Mouse (Mus musculus): ENCODE measurements at regions not wholly inside any gene's neighbourhood (a gene's known extent, or its start where the extent isn't known, plus 50 kb on each side); places are given as distances from the start of the nearest gene placed in this dataset.

DNA sequence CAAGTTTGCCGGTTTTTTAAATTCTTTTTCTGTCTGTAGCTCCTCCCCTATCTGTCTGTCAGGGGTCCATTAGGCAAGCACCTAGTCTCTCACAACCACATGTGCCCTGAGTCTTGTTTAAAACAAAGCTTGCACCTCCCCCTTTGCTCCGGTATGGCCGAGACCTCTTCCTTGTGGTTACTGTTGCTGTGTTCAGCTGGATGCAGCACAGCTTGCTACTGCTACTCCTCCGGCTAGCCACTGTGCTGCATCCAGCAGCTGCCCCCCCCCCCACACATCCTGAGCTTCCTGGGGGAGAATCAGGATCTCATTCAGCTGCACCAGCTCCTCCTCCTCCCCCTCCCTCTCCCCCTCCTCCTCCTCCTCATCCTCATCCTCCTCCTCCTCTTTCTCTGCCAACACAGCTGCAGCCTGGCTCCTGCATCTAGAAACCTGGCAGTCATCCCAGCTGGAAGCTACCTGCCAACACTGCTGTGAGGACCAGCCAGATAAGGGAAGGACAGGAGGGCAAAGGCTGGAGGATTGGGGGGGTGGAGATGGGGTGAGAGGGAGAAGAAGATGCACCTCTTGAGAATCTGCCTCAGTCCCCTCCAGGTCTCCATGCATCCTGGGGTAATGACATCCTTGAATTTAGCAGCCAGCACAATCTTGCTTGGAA is 114.8 kb upstream of the Tmem260 start:
- peak; percentile 47; the same call in 1 of the 2 replicates for ATAC-seq (replicated peaks; ENCODE audit: low FRiP score, low TSS enrichment, poor library complexity, severe bottlenecking)

DNA sequence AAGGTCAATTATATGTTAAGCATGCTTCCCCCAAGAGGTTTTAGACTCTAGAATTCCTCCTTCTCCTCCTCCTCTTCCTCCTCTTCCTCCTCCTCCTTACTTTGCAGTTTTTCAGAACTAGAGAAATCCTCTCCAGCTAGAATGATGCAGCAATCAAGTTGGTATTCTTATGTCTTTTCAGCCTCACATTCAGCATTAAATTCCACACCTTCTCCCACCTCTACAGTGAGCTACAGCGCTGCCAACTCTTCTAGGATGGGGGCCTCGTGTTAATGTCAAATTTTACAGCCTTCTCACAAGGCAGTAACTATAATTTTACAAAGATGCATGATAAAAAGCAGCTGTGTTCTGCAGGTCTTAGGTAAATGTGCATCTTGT is 114.3 kb upstream of the Tmem260 start:
- ATAC-seq (replicated peaks; ENCODE audit: low FRiP score, low TSS enrichment, poor library complexity, severe bottlenecking), result no peak

DNA sequence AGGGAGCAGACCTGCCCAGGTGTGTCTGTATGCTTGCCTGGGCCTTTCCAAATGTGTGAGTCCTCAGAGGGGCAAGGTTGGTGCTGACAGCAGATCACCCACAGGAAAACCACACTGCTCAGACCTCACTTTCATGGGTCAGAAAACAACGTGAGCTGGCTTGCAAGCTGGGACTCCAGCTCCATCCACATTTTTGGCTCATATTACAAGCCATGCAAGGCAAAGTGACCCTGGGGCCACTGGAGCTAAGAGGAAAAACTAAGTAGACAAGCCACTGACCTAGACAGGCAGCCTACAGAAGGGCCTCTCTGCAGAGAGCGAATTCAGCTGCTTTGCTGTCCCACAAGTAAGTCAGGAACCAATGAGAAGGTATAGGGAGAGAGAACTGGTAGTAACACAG is 113.7 kb upstream of the Tmem260 start:
- ATAC-seq (replicated peaks; ENCODE audit: low FRiP score, low TSS enrichment, poor library complexity, severe bottlenecking), result no peak

DNA sequence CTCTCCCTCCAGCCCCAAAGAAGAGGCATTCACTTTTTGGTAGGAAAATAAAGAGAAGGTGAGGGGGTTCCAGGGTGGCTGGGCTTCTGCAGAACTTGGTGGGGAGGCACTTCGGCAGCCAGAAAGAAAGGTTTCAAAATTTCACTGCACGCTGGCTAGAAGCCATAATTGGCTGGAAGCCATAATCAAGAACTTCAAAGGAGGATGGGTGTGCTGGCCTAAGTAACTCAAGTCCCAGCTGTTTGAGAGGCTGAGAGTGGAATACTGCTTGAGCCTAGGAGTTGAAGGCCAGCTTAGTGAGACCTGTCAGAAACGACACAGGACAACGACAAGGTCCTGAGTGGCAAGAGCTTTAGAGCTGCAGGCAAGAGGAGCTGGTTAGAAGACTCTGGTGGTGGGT is 113.3 kb upstream of the Tmem260 start:
- no peak for ATAC-seq (replicated peaks; ENCODE audit: low FRiP score, low TSS enrichment, poor library complexity, severe bottlenecking)

DNA sequence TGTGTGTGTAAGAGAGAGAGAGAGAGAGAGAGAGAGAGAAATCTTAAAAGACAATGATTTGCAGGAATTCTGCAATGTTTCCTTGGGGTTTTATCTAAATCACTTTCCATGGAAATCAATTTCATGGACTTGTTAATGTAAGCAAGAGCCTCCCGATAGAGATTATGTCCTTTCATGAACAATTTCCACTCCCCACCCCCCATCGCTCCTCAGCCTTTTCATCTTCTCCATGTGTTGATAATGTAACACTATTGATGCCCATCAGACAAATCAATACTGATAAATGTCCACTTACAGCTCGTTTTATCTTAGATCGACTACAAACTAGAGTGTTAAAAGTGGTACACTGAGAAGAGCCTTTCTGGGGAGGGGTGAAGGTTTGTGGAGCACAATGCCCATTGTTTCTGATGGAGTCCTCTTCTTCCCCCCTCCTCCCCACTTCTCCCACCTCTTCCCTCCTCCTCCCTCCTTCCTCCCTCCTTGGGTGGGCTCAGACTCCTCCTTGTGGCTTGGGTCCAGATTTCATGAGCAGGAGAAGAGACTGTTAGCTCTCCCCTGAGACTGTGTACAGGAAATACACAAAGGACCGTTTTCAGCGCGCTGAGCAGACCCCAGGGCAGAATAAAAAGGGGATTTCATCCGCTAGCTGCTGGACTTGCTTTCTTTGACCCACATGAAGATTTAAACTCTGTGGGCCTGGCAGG is 111.7 kb upstream of the Tmem260 start:
- no peak for ATAC-seq (replicated peaks; ENCODE audit: low FRiP score, low TSS enrichment, poor library complexity, severe bottlenecking)

DNA sequence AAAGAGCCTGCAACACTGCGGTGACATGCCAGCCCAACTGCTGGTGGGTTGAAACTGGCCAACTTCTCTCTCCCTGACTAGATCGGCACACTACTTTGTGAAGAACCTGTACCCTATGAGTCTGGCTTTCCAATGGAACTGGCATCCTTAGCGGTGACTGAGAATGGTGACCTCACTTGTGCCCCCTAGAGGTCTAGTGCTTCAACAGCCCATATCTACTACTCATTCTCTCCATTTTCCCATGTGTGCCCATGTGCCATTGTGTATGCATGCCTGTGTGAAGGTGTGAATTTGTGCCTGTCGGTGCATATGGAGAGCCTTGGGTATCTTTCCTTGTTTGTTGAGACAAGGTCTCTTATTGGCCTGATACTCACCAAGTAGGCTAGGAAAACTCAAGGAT is 106.5 kb upstream of the Tmem260 start:
- ATAC-seq (replicated peaks; ENCODE audit: low FRiP score, low TSS enrichment, poor library complexity, severe bottlenecking), result no peak

DNA sequence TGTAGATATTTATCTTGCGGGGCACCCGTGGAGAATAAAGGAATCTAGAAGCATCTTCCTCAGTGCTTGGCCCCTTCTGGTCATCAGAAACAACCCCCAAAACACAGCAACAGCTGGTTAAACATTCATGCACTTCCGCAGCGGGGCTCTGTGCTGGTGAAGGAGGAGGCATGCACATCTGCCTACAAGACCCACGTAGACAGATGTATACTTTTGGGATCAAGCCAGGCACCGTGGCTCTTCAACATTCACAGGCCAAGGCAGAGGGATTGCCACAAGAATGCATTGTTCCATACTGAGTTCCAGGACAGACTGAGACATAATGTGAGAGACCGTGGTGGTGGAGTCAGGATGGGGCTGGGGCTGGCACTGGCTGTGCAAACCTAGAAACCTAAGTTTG is 103.0 kb upstream of the Tmem260 start:
- no peak for ATAC-seq (replicated peaks; ENCODE audit: low FRiP score, low TSS enrichment, poor library complexity, severe bottlenecking)

DNA sequence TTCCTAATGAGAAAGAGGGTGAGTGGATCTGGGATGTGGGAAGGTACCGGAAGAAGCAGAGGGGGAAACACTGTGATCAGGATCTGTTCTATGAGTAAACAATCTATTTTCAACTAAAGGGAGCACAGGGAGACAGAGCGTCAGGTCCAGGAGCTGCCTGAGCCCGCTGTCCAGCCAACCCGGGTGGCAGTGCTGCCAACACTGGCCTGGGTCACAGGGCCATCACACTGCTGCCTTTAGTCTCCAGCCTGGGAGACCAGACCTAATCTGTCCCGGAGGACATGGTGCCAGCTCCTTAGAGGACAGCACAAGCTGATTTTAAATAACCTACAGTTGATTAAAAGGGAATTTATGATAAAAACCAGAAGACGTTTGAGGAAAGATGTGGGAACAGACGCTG is 100.0 kb upstream of the Tmem260 start:
- no peak for ATAC-seq (replicated peaks; ENCODE audit: low FRiP score, low TSS enrichment, poor library complexity, severe bottlenecking)

DNA sequence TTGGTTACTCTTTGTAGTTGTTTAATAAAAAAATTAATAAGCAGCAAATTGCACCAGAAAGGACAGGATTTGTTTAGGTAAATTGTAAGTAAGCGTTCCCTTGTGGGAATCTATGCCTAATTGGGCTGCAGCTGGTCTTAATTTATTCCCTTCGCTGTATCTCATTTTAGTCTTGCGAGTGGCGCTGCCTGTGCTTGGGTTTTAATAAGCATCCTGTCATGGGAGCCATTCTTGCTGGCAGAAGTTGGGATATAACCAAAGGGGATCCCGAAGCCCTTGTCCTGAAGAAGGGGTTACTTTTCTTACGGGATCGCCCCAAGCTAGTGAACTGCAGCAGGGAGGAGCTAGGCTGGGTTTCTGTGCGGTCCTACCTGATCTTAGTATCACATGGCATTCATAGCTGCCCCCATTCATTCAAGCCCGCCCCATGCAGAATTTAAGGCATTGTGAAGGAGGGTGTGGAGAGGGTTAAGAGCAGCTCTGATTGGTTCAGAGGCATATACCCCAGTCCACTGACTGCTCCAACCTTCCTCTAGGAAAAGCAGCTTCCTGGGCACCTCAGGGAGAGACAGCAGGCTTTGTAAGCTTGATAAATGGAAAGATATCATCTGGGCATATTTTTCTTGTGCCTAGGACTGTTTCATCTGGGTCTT is 96.4 kb upstream of the Tmem260 start:
- no peak for ATAC-seq (replicated peaks; ENCODE audit: low FRiP score, low TSS enrichment, poor library complexity, severe bottlenecking)

DNA sequence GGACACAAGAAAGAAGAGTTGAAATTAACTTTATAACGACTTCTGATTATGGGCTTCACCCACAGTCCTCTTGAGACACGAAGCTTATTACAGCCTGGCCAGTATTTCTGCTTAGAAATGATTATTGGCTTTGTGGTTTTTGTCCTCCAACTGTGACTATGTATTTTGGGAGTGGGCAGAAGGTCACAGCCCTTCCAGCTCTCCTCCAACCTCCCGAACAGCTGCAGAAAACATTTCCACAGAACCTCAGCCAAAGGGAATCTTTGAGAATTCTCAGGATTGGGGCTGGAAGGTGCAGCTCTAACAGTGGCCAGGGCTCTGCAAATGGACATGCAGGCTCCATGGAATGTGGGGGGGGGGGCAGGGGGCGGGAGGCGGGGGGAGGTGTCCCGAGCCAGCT is 94.3 kb upstream of the Tmem260 start:
- no peak for ATAC-seq (replicated peaks; ENCODE audit: low FRiP score, low TSS enrichment, poor library complexity, severe bottlenecking)

DNA sequence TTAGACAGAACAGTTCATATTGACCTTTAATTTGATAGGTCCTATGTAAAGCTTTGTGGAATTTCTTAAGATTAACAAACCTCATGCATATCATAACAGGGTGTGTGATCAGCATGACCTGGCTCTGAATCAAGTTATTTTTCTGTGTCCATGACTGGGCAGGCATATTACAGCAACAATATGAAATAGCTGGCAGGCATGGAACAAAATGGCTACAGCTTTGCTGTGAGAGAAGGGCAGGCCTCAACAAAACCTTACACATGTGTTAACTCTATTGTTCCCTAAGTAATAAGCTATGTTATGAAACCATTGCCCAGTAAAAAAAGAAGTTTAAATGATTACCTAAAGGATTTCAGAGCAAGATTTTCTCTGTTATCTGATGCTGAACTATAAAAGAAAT is 93.1 kb upstream of the Tmem260 start:
- no peak for ATAC-seq (replicated peaks; ENCODE audit: low FRiP score, low TSS enrichment, poor library complexity, severe bottlenecking)

DNA sequence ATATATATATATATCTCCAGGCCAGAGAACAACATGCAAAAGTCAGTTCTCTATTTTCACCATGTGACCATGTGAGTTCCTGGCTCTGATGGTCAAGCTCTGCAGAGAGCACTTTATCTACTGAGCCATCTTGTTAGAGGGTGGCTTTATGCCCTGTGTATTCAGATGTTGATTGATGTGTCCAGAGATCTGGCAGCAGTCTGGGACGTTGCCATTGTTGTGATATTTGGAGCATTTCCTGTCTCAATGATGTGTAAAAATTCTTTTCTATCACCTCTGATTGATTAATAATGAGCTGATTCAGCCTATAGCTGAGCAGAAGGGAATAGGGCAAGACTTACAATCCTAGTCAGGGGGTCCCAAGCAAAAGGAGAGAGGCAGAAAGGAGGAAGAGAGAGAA is 91.7 kb upstream of the Tmem260 start:
- ATAC-seq (replicated peaks; ENCODE audit: low FRiP score, low TSS enrichment, poor library complexity, severe bottlenecking), result no peak

DNA sequence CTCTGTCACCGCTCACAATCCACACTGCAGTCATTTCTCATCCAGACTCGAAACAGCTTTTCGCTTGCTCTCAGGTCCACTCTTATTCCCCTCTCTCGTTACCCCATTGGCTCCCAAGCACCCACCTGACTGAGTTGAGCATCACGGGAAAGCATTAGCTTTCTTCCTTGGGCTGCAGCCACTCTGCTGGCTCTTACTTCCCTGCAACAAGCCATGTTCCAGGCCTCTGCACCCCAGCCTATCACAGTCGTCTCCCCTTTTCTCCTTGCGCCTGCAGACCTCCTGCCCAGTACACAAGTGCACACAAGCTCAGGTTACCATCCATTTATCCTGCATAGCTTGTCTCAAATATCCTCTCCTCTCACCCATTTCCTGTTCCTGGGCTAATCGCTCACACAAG is 88.5 kb upstream of the Tmem260 start:
- ATAC-seq (replicated peaks; ENCODE audit: low FRiP score, low TSS enrichment, poor library complexity, severe bottlenecking), result no peak

DNA sequence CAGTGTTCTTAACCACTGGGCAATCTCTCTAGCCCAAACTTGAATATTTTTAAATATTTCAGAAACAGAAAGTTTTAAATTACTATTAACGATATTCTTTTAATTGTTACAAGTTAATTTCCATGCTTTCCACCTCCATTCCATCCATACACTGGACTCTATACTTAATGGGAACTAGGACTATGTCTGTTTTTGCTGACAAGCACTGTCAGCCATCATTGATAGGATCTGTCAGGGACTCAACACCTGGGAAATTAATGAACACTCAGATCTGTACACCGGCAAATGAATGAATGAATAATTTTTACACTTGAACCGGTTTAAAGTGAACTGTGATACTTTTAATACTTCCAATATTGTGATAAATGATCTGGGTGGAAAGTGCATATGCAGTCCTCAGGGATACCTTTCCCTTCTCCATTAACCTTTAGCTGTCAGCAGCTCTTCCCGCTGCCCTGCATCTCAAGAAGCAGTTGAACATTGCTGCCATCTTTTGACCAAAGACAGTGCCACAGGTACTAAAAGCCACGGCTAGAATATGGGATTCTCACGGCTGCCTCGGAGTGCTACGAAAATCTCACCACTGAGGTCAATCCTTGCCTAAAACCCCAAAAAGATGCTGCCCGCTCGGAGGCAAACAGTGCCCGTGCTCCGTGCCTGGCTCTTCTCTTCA is 87.3 kb upstream of the Tmem260 start:
- no peak for ATAC-seq (replicated peaks; ENCODE audit: low FRiP score, low TSS enrichment, poor library complexity, severe bottlenecking)

DNA sequence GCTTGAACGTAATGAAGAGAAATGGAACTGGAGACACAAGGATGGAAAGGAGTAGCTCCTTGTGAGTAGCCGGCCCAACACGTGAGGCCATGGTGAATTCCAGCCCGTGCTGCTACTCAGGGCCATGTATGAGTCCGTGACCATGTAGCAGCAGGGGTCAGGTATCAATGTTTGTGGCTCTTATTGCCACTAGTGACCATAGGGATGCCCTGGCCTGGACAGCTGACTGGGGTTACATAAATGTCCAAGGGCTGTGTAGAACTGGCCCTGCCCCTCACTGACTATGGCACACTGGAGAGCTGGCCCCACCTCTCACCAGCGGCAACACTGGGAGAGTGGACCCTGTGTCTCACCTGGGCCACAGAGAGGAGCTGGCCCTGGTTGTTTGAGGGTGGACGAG is 84.1 kb upstream of the Tmem260 start:
- ATAC-seq (replicated peaks; ENCODE audit: low FRiP score, low TSS enrichment, poor library complexity, severe bottlenecking), result no peak

DNA sequence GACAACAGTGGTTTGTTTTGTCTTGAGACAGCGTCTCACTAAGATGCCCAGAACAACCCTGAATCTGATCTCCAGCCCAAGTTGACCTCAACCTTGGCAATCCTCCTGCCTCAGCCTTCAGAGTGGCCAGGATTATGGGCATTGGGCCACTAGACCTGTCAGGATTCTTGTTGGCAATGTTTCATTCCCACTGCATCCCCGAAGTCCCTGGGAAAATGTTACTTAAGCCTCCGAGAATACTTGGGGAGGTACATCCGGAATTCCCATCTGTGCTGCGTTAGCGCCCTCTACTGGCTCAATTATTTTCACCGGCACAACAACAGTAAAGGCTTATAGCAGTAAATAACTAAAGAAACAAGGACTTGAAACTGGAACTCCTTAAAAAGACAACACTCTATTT is 78.9 kb upstream of the Tmem260 start:
- 0 out of 2 replicates have a peak, but pooled peaks have one; percentile 37 for ATAC-seq (replicated peaks; ENCODE audit: low FRiP score, low TSS enrichment, poor library complexity, severe bottlenecking)

DNA sequence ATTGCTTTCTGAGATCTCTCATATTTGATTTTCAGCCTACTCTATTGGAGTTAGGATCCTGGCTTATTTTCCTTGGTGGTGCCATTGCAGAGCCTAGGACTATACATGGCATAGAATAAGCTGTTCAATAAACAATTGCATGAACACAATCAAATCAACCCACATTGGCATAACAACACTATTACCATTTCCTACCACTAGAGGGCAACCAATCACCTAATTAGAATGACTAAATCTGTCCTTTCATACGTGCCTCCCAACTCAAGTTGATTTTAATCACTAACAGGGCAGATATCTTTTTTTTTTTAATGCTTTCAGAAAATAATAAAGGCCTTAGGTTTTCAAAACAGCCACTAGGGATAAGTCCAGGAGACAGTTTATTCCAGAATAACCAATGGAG is 75.6 kb upstream of the Tmem260 start:
- ATAC-seq (replicated peaks; ENCODE audit: low FRiP score, low TSS enrichment, poor library complexity, severe bottlenecking), result 0 out of 2 replicates have a peak, but pooled peaks have one; percentile 41

DNA sequence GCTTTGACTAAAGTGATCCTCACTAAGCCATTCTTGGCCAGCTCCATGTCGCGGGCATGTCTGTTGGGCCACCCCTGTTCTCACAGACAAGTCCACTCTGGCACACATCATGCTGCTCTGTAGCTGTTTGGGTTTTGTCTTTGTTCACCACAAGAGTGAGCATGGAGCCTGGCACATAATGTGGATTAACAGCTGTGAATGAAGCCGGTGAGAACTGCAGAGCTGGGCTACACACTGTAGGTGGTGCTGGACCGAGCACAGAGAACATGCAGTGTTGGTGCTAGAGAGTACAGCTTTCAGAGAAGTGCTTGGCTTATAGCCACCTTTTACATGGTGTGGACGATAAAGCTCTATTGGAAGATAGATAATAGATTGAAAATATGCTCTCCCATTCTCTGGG is 74.2 kb upstream of the Tmem260 start:
- ATAC-seq (replicated peaks; ENCODE audit: low FRiP score, low TSS enrichment, poor library complexity, severe bottlenecking), result 0 out of 2 replicates have a peak, but pooled peaks have one; percentile 14

DNA sequence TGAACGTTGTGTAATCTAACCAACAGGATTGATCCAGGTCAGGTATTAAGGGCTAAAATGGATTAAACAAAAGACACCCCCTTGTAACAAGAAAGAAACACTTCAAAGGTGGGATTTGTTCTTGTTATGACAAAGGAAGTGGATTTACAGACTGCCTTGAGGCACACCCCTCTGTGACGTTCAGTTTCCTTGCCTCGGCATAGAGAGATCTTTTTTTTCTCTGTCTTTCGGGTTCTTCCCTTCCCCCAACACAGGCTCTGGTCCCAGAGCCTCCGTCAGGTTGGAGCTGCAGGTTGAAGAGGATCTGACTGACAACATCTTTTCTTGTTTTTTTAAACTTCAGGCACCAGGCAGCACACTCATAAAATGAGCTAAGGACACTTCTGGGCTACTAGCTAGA is 69.8 kb upstream of the Tmem260 start:
- ATAC-seq (replicated peaks; ENCODE audit: low FRiP score, low TSS enrichment, poor library complexity, severe bottlenecking), result no peak
